Mouse (Mus musculus): ENCODE measurements around the gene Ssh3.
A peak's percentile ranks its signal among the peaks of the same experiment; 100 is the strongest.
"Not testable (repeated sequence)": the region's sequence is repeated elsewhere in the genome, so short reads cannot be mapped to it uniquely, and the experiment has no call there.

Gene Ssh3

GRCm38 (mm10) chr19:4296611-4297010, 27.6 kb upstream of the Ssh3 start:
- no peak for DNase-seq (ENCODE audit: low spot score in 2 of 2)

DNA sequence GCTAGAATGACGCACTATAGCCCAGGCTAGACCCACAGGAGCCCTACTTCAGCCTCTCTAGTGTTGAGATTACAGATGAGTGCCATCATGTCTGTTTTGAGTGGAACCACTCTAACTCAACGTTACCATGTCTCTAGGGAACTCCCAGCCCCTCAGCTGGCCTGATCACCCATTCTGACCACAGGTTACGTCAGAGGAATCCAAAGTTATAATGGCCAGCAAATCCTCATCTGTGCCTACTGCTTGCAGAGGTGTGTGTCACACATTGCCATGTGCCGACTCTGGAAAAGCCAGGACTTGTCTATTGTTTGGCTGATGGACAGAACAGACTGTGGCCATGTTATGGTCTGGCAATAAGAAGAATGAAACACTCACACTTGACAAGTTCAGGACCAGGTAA, 26.4 kb upstream of the Ssh3 start:
- DNase-seq (ENCODE audit: low spot score in 2 of 2): no peak

DNA sequence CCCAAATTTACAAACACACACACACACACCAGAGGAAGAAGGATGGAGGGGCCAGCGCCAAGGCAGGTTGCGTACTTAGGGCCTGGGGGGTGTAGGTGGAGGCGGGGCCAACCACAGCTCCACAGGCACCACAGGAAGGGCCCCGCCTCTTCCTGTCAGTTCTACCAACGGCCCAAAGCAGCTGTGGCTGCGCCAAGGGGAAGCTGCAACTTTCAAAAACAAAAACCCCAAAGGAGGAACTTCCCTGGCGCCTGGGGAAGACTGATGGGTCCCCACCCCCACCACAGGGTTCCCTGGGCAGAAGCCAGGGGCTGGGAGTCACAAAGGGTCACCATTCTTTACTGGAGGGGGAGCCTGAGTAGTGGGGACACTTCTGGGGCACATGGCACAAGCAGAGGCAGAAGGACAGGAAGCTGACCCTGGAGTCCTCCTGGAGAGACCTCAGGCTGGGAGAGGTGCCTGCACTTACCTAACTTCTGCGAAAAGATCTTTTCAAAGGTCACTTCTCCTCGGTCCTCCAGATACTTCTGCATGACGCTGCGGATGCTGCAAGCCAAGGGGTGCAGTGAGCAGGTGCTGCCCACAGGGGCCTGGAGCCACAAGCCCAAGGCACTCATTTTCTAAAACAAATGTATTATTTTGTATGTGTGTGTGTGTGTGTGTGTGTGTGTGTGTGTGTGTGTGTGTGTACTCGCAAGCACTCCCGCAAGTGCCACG, 25.6 kb upstream of the Ssh3 start:
- no peak for DNase-seq (ENCODE audit: low spot score in 2 of 2)

DNA sequence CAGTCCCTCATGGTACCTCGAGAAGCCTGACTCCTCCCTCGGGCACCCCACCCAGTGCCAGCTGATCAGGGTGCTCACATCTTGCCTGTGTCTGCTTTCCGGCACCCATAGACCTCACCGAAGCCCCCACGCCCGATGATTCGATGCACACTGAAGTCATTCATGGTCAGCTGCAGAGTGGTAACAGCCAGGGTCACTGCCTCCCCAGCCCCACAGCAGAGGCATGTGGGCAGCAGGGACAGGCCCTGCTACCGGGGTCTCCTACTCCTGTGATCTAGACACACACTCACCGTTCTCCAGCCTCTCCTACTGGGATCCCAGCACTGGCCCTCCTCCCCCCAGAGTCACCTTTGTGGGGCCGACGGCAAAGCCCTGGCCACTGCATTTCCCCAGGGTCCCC, 22.2 kb upstream of the Ssh3 start:
- no peak for DNase-seq (ENCODE audit: low spot score in 2 of 2)

DNA sequence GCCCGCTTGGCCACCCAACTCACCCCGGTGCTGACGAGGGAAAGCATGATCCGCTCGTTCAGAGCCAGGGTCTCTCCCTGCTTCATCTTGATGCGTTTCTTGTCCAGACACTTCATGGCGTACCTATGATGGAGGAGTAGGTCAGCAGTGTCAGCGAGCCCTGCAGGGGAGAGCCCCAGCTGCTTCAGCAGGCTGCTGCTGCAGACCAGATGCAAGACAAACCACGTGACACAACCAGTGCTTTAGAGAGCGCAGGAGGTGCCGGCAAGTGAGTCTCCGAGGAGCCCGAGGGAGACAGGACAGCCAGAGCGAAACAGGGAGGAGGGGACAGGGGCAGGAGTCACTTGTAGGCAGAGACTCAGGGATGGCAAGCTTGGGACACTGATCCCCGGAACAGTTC, 21.8 kb upstream of the Ssh3 start:
- DNase-seq (ENCODE audit: low spot score in 2 of 2): no peak

- DNase-seq (ENCODE audit: low spot score in 2 of 2): no peak
Measured at GRCm38 (mm10) chr19:4283653-4284052, 14.7 kb upstream of the Ssh3 start.

DNA sequence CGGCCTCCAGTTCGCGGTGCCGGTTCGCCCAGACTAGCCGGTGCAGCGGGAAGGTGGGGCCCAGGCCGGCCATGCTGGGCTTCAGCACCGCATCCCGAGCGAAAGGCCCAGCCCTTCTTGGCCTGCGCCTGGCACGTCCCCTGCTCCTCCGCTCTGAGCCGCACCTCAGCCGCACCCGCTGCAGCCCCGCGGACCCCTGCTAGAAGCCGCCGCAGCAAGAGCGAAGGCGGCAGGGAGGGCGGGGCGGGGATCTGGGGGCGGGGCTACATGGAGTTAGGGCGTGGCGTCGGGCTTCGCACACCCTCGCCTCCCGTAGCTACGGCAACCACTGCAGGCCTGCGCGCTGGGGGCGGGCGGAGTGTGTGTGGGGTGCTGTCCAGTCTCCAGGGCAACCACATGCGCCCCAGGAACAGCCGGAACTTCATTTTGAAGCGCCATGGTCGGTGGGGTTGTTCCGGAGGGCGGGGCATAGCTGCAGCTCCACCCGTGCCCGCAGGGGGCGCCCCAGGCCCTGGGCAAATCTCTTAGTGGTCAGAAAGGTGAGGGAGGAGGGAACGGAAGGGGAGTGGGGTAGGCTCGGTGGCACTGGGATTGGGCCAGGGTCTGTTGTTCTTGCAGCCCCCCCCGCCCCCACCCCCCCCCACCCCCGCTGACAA, 14.0 kb upstream of the Ssh3 start, which contains the start of gene Ankrd13d:
Gene Ankrd13d (minus strand): TSS at position 240 of the 656 bp plus-strand sequence.
- DNase-seq (ENCODE audit: low spot score in 2 of 2): peak; percentile 80 to 92

GRCm38 (mm10) chr19:4280425-4280824, 11.4 kb upstream of the Ssh3 start:
- DNase-seq (ENCODE audit: low spot score in 2 of 2): no peak

- no peak for DNase-seq (ENCODE audit: low spot score in 2 of 2)
Measured at GRCm38 (mm10) chr19:4279487-4279886, 10.5 kb upstream of the Ssh3 start.

DNA sequence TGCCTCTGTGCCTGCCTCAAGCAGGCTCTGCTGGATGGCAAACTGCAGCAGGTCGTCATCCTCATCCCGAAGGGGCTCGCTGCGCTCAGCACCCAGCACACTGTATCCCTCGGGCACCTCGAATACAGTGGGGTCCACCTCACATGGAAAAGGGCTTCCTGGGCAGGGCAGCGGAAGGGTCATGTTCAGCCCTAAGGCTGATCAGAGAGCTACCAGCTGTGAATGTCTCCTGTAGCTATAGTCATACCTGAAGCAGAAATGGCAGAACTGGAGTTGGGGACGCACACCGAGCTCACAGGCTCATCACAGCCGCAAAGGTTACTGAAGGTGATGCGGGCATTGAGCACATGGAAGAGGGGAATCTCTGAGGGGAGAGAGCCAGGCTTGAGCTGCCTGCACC, 2.0 kb upstream of the Ssh3 start:
- no peak for DNase-seq (ENCODE audit: low spot score in 2 of 2)

GRCm38 (mm10) chr19:4270187-4270586, 1.2 kb upstream of the Ssh3 start:
- DNase-seq (ENCODE audit: low spot score in 2 of 2): no peak

GRCm38 (mm10) chr19:4265956-4266355, 3.0 kb downstream of the Ssh3 start:
- DNase-seq (ENCODE audit: low spot score in 2 of 2): no peak

DNA sequence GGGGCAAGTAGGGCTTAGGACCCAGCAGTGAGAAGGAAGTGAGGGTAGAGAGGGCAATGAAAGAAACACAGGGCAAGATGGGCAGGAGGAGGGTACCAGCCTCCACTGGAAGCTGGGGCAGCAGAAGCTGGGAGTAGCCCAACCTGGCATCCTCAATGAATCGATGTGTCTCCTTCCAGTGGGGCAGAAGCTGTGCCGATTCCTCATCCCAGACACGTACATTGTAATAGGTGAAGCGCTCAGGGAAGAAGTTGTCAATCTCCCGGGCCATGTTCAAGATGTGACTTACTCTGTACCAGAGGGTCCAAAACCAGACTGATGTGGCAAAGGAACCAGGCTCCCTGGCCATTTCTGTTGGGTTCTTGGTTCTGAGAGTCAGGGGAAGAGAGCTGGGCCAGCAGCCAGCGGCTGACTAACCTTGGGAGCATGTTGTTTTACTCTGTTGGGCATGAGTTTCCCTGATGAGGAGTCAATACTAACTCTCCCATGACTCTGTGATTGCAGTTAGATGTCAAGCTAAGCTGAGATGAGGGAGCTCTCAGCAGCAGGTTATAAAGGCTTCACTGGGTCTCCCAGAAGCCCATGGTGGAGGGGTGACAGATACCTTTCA, 4.7 kb downstream of the Ssh3 start:
- DNase-seq (ENCODE audit: low spot score in 2 of 2): no peak

- DNase-seq (ENCODE audit: low spot score in 2 of 2): no peak
Measured at GRCm38 (mm10) chr19:4263702-4264101, 5.3 kb downstream of the Ssh3 start.

GRCm38 (mm10) chr19:4262756-4263155, 6.2 kb downstream of the Ssh3 start:
- no peak for DNase-seq (ENCODE audit: low spot score in 2 of 2)

- DNase-seq (ENCODE audit: low spot score in 2 of 2): no peak
Measured at GRCm38 (mm10) chr19:4261038-4261698, 7.8 kb downstream of the Ssh3 start.

DNA sequence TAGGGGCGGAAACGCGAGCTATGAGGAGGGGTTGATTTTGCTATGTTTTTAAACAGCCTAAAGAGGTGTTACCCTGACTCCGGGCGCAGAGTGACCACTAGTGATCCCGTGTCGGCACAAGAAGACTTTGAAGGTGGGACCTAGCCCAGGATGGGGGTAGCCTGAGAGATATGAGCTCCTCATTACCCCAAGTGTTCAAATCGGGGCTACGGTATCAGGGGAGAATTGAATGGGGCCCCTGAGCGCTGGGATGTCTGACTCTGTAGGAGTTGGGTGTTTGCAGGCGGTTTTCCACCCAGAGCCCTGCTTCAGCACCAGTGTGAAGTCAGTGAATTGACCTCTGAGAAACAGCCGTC, 11.1 kb downstream of the Ssh3 start:
- DNase-seq (ENCODE audit: low spot score in 2 of 2): no peak

DNA sequence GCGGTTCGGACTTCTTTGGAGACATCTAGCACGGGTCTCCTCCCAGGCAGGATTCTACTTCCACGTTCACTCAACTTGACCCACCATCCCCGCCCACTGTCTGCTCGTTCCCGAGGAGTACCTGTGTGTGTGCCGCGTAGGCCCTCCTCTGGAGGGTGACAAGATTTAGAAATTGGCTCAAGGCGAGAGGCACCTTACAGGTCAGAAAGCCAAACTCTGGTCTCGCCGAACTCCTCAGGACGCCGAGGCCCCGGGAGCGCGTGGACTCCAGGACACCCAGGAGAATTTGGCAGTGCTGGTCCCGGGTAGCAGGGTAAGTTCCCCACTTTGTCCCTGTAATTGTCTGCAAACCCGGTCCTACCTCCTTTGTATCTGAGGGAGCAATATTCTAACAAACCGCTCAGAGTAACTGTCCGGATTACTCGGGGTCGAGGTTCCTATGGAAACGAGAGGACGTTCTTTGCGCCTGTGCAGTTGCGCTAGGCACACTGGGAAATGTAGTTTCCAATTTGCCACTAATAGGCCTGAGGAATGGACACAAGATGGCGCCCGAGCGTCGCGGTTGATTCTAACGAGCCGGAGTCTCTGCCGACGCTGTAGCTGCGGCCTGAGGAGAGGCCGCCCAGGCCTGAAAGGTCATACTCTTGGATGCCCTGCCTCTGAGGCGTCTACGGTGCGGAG, 11.6 kb downstream of the Ssh3 start:
- DNase-seq (ENCODE audit: low spot score in 2 of 2): peak; percentile 82 to 94

- no peak for DNase-seq (ENCODE audit: low spot score in 2 of 2)
Measured at GRCm38 (mm10) chr19:4255583-4256162, 13.3 kb downstream of the Ssh3 start.

GRCm38 (mm10) chr19:4254230-4254629, 14.8 kb downstream of the Ssh3 start:
- no peak for DNase-seq (ENCODE audit: low spot score in 2 of 2)

GRCm38 (mm10) chr19:4248683-4249082, 20.3 kb downstream of the Ssh3 start:
- not testable (repeated sequence) for DNase-seq (ENCODE audit: low spot score in 2 of 2)

DNA sequence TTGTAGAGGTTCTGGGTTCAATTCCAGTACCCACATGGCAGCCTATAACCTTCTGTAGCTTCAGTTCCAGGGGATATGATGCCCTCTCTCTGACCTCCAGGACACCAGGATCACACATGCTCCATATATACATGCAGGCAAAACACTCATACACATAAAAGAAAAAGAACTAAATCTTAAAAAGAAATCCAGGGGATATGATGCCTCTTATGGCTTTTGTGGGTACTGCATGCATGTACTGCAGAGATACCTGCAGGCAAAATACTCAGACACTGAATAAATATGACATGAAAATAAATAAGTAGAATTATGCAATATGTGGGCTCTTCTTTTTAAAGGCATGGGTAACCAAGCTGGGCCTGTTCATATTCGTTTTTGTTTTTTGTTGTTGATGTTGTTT, 22.0 kb downstream of the Ssh3 start:
- no peak for DNase-seq (ENCODE audit: low spot score in 2 of 2)
